Mouse (Mus musculus): Measurements from ENCODE around the gene Bax. TPM values are rescaled to one million over a fixed set of nuclear protein-coding genes. Genes with fewer than 3 reads are reported as not detected.

Bax gene
- total RNA-seq, 2 experiments from 2014 or later, result 58.2 to 64.3 TPM

GRCm38 (mm10) chr7:45420615-45420919, 46.1 kb downstream of the Bax start, which contains the start of gene Lhb:
Gene Lhb (plus strand): TSS chr7:45420820.
- no peak for DNase-seq (ENCODE audit: low spot score in 2 of 2)

- no peak for DNase-seq (ENCODE audit: low spot score in 2 of 2)
Measured at GRCm38 (mm10) chr7:45419859-45420614, 46.7 kb downstream of the Bax start.

- no peak for DNase-seq (ENCODE audit: low spot score in 2 of 2)
Measured at GRCm38 (mm10) chr7:45417962-45418492, 48.7 kb downstream of the Bax start.

GRCm38 (mm10) chr7:45415636-45416035, 51.1 kb downstream of the Bax start:
- no peak for DNase-seq (ENCODE audit: low spot score in 2 of 2)

- DNase-seq (ENCODE audit: low spot score in 2 of 2), result no peak
Measured at GRCm38 (mm10) chr7:45414740-45415224, 51.9 kb downstream of the Bax start.

- no peak for DNase-seq (ENCODE audit: low spot score in 2 of 2)
Measured at GRCm38 (mm10) chr7:45413864-45414739, 52.6 kb downstream of the Bax start.

GRCm38 (mm10) chr7:45413113-45413863, 53.4 kb downstream of the Bax start, which contains the start of gene Ntf5:
Gene Ntf5 (plus strand): TSS chr7:45413695.
- DNase-seq (ENCODE audit: low spot score in 2 of 2), result no peak

- no peak for DNase-seq (ENCODE audit: low spot score in 2 of 2)
Measured at GRCm38 (mm10) chr7:45412421-45412820, 54.3 kb downstream of the Bax start.

Small RNA genes lying within 50 kb of the gene (microRNA-seq; reads per million reads assigned to microRNA genes)
- 0.61 to 2.8 reads per million in 2 experiments for gene Gm22133 (ENCODE audit: borderline number of aligned reads in 2 of 2)

Other genes starting within 250 kb of the Bax start
- 1 to 10 TPM; 4.0 to 7.4 TPM for gene Cd37, start 227.8 kb downstream of the Bax start, total RNA-seq (2021)
- not detected for gene Slc6a16, start 225.8 kb downstream of the Bax start, total RNA-seq (2021)
- gene Slc6a21, start 189.4 kb downstream of the Bax start, total RNA-seq (2021), result under 1 TPM in 1 of 2 experiments, not detected in 1; 0.19 TPM
- gene Trpm4, start 133.1 kb downstream of the Bax start, total RNA-seq (2021), result 10 to 100 TPM in 1 of 2 experiments, 1 to 10 TPM in 1; 7.8 to 11.0 TPM
- gene Hrc, start 131.6 kb downstream of the Bax start, total RNA-seq (2021), result under 1 TPM; 0.17 to 0.83 TPM
- 1 to 10 TPM; 1.7 to 3.2 TPM for gene Ppfia3, start 99.9 kb downstream of the Bax start, total RNA-seq (2021)
- gene Lin7b, start 96.3 kb downstream of the Bax start, total RNA-seq (2021), result 1 to 10 TPM; 1.3 to 1.7 TPM
- 100 to 1,000 TPM; 262 to 325 TPM for gene Snrnp70, start 71.2 kb downstream of the Bax start, total RNA-seq (2021)
- gene Kcna7, start 61.2 kb downstream of the Bax start, total RNA-seq (2021), result not detected
- under 1 TPM; 0.17 to 0.45 TPM for gene Ntf5, start 53.2 kb downstream of the Bax start, total RNA-seq (2021)
- not detected for gene Lhb, start 46.1 kb downstream of the Bax start, total RNA-seq (2021)
- 10 to 100 TPM; 40.4 to 61.6 TPM for gene Gys1, start 32.1 kb downstream of the Bax start, total RNA-seq (2021)
- gene Ruvbl2, start 28.8 kb downstream of the Bax start, total RNA-seq (2021), result 10 to 100 TPM; 41.9 to 43.3 TPM
- gene Ftl1, start 7.0 kb downstream of the Bax start, total RNA-seq (2021), result 1,000 to 10,000 TPM; 1,437 to 1,911 TPM
- 1 to 10 TPM in 1 of 2 experiments, under 1 TPM in 1; 0.66 to 2.6 TPM for gene Tulp2, start 15.0 kb upstream of the Bax start, total RNA-seq (2021)
- gene Gm45808, start 19.9 kb upstream of the Bax start, total RNA-seq (2021), result 10 to 100 TPM; 42.8 to 43.4 TPM
- 10 to 100 TPM; 73.2 to 77.2 TPM for gene Dhdh, start 21.9 kb upstream of the Bax start, total RNA-seq (2021)
- gene Nucb1, start 43.5 kb upstream of the Bax start, total RNA-seq (2021), result 100 to 1,000 TPM; 272 to 283 TPM
- 10 to 100 TPM; 47.1 to 48.6 TPM for gene Ppp1r15a, start 59.4 kb upstream of the Bax start, total RNA-seq (2021)
- 1 to 10 TPM; 2.5 to 2.7 TPM for gene Plekha4, start 59.4 kb upstream of the Bax start, total RNA-seq (2021)
- gene Hsd17b14, start 88.0 kb upstream of the Bax start, total RNA-seq (2021), result 1 to 10 TPM in 1 of 2 experiments, under 1 TPM in 1; 0.83 to 3.0 TPM
- gene Bcat2, start 103.3 kb upstream of the Bax start, total RNA-seq (2021), result 100 to 1,000 TPM; 164 to 265 TPM
- 1 to 10 TPM in 1 of 2 experiments, not detected in 1; 1.4 TPM for gene Fgf21, start 148.6 kb upstream of the Bax start, total RNA-seq (2021)
- gene Fut1, start 150.4 kb upstream of the Bax start, total RNA-seq (2021), result not detected
- under 1 TPM; 0.22 to 0.33 TPM for gene Izumo1, start 154.9 kb upstream of the Bax start, total RNA-seq (2021)
- gene Rasip1, start 160.6 kb upstream of the Bax start, total RNA-seq (2021), result 10 to 100 TPM; 16.0 to 27.6 TPM
- 1 to 10 TPM; 2.4 to 7.7 TPM for gene Mamstr, start 173.1 kb upstream of the Bax start, total RNA-seq (2021)
- under 1 TPM in 1 of 2 experiments, not detected in 1; 0.13 TPM for gene Fut2, start 199.5 kb upstream of the Bax start, total RNA-seq (2021)
- gene Ntn5, start 217.1 kb upstream of the Bax start, total RNA-seq (2021), result under 1 TPM; 0.36 to 0.61 TPM
- gene Sec1, start 227.5 kb upstream of the Bax start, total RNA-seq (2021), result under 1 TPM; 0.23 to 0.35 TPM
- gene Car11, start 232.9 kb upstream of the Bax start, total RNA-seq (2021), result 10 to 100 TPM; 15.8 to 16.9 TPM
- gene Dbp, start 238.2 kb upstream of the Bax start, total RNA-seq (2021), result 10 to 100 TPM; 64.8 to 96.6 TPM
- gene Rpl18, start 248.6 kb upstream of the Bax start, total RNA-seq (2021), result 100 to 1,000 TPM; 934 to 965 TPM